Mouse (Mus musculus): ENCODE data around the gene Kyat3. TPM values are rescaled to one million over a fixed set of nuclear protein-coding genes. Genes with fewer than 3 reads are reported as not detected.
"Not testable (repeated sequence)": the region's sequence is repeated elsewhere in the genome, so short reads cannot be mapped to it uniquely, and the experiment has no call there.

The Kyat3 gene
- total RNA-seq (2021): 26.6 and 31.6 TPM in 2 replicates
- long read RNA-seq, full-length matches to known transcripts: 22 of 173 reads
- long read RNA-seq, partial matches to known transcripts: 13 of 173 reads
- long read RNA-seq, other reads (novel, unspliced or antisense): 138 of 173 reads

DNA sequence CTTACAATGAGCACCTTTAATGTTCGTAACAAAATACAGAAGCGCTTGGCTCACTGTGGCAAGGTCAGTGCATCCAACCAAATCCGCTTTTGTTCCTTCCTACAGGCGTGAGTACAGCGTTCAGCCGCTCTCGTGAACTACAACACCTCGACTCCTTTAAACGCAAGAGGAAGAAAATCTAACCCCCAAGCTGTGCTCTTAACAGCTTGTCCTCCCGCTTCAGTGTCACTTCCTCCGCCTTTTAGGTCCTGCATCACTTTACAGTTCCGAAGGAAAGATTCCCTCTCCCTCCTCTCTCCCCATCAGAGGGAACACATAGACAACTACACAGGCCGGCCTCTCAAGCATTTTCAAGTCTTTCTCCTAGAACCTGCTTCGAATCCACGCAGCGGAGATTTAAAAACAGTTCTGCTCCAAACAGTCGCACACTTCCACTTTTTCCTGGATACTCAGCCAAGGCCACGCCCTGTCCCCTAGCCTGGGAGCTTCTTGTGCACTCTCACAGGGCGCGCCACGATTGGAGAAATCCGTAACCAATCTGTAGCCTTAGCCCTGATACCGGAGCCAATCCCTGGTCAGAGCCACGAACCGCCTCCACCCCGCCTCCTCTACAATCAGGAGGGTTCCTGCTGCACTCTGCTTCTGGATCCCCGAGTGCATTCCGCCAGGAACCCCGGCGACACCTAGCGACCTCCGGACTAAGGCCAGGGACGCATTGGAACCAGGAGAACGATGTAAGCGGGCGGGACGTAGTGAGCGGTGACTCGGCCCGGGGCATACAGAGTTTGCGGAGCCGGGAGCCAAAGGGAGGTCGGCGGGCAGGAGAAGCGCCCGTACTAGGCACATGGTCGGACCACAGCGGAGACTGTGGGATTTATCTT is at the start of gene Kyat3:
Gene Kyat3 (plus strand): TSS at position 610 of the 881 bp plus-strand sequence.
- DNase-seq: peak; percentile 93

DNA sequence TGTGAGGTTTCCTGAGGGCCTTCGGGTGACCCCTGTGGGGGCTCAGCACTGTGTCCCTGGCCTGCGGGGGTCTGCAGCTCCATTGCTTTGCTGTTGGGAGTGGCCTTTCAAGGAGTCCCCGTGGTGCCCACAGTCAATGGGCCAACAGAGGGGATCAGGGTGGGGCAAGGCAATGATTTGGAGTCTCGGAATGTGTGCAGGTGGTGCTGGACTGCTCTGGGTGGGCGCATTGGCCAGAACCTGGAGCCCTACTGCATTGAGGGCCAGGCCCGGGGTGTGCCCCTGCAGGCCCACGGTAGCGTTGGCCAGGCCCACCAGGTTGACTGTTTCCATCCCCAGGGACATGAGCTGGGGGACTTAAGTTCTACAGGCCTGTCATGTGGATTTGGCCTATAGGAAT is 36.1 kb upstream of the Kyat3 start:
- DNase-seq: no peak

DNA sequence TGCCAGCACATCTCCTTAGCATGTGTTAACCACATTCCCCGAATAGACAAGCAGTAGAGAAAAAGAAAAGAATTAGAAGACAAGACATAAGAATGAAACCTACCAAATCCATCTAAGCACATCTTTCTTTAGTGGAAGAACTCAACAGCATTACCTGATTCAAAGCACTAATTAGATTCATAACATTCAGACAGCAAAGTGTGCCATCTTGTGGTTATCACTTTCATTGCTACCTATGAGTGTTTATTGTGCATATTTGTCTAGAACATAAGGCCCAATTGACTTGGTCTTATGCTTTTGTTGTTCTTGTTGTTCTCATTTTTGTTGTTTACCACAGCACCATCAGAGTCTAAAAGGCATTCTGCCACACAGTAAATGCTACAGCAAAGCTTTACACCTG is 26.2 kb upstream of the Kyat3 start:
- no peak for DNase-seq

DNA sequence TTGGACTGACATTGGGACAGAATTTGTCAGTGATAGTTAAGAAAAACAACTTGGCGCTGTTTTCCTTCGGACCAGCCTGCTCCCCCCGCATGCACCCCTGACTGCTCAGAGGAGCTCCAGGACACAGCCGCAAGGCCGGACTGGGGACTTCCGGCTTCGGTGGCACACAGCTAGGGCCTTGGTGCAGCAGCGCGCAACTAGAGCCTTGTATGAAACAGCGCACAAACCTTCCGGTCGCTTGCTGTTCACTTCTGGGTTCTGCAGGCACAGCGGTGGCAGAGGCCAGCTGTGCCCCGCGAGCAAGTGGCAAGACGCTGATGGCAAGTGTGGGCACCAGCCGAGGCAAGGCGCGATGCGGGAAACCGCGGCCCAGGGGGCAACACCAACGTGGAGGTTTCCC is 12.9 kb upstream of the Kyat3 start:
- DNase-seq: no peak

DNA sequence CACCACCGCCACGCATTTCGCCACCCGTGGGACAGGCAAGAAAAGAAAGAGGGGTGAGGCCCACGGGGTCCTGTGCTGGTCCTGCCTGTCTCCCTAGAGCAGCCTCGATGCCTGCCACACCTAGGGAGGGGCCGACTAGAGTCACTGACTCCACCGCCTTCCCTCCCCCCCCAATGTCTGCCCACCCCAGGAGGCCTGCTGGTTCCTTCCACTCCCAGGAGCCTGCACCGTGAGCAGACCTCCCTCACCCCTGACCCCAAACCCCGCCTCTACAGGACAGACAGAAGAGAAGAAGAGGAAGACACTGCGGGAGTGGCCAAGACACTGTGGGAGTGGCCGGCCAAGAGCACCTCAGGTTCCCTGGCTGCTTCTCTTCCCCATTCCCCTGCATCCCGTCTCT is 12.5 kb upstream of the Kyat3 start:
- DNase-seq: no peak

DNA sequence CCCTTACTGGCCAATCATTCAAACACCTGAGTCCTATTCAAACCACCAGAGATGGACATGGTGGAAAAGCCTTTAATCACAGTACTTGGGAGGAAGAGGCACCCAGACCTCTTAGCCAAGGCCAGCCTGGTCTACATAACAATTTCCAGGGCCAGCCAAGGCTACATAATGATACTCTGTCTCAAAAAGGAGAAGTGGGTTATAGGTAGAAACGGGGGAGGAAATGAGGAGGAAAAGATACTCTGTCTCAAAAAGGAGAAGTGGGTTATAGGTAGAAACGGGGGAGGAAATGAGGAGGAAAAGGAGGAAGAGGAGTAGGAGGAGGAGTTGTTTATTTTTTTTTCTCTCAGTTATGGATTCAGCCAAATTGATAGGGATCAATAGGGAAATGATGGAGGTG is 4.3 kb upstream of the Kyat3 start:
- DNase-seq: no peak

DNA sequence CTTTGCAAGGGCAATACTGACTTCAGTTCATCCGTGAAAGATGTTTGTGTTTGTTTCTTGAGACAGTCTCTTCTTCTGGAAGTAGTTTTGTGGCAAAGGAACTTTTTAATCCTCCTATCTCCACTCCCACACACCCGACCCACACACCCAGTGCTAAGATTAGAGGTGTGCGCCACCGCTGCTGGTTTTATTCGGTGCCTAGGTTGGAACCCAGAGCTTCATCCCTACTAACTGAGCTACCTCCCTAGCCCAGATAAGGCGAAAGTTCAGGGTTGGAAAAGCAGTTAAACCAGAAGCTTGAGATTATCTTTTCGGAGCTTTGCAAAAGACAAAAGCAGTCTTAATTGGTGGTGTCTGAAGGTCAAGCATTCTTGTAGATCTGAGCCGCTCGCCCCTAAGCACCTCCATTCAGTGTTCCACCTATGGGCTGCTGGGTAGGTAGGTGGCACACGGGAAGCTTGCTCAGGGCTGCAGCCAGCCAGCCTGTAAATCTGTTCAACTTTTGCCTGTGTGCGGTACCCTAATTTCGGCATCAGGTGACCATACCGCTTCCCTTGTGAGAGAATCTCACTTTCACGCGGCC is 647 bp downstream of the Kyat3 start:
- no peak for DNase-seq

DNA sequence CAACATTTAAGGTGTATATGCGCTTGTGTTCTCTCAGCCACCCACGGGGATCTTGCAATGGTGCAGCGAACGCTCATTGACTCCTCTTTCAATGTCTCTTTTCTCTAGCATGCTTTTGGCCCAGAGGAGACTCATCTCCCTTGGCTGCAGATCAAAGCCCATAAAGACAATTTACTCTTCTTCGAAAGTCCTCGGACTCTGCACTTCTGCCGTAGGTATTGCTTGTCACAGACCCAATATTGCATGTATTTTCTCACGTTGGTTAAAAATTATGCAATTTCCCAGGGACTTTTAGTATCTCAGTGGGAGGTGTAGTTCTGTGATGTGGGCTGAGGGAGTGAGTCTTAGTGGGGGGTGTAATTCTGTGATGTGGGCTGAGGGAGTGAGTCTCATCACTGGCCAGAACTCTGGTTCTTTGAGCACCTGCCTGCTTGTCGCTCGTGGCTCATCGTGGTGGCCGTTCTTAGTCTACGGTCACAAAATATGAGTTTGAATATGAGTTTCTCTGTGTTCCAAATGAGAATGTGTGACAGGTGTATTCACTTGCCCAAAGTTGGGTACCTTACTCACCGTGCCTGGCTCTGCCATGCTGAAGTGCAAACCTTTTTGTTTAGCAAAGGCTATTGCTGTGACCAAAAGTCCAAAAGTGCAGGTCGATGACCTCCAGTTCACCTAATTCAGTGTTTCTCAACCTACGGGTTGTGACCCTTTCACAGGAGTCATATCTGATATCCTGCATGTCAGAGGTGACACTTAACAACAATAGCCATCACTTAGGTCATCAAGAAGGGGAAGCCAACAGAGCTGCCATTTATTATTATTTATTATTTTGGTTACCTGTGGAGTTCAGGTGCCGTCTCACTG is 6.0 kb downstream of the Kyat3 start:
- no peak for DNase-seq

DNA sequence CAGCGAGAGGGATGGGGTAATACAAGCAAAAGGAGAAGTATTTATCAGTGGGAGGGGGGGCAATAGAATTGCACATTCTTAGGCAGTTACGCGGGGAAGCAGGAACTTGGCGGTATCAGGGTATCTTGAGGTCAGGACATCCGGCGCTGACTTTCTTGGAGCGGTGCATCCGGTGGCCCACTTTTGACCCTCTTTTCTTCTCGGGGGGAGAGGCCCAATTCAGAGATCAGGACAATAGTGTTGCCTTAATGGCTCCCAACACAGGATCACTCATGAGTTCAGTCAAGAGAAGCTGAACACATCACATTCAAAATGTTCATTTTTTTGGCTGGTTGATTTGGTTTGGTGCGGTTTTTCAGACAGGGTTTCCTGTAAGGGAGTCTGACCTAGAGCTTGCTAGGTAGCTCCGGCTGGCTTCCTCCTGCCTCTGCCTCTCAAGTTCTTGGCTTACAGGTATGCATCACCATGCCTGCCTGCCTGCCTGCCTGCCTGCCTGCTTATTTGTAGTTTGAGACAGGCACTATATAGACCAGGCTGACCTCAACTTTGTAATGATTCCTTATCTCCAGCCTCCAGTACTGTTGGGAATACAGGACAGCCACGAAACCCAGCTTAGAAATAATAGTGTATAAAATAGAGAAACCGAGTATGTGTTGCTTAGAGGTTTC is 7.5 kb downstream of the Kyat3 start:
- not testable (repeated sequence) for DNase-seq

DNA sequence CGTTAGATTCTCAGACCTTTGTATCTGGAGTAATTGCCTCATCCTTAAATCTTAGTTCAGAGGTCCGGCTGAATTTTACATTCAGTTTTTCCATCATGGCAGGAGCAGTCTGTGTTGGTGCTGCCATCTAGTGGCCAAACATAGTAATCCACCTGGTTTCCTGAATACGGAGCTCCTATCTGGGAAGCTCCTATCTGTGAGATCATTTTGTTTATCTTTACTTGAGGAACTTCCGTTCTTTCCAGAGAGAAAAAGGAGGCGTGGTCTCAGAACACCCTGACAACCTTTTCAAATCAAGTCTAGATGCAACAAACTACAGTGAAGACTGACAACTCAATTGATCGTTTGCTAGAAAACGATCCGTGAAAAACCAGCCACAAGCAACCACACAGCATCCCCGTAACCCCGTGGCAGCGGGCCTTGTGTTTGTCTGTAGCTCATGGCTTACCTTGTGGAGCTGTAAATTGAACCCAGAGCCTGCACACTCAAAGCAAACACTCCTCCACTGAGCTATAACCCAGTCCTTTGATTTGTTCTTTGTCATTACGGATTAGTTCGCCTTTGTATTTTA is 8.1 kb downstream of the Kyat3 start:
- peak; percentile 56 for DNase-seq

DNA sequence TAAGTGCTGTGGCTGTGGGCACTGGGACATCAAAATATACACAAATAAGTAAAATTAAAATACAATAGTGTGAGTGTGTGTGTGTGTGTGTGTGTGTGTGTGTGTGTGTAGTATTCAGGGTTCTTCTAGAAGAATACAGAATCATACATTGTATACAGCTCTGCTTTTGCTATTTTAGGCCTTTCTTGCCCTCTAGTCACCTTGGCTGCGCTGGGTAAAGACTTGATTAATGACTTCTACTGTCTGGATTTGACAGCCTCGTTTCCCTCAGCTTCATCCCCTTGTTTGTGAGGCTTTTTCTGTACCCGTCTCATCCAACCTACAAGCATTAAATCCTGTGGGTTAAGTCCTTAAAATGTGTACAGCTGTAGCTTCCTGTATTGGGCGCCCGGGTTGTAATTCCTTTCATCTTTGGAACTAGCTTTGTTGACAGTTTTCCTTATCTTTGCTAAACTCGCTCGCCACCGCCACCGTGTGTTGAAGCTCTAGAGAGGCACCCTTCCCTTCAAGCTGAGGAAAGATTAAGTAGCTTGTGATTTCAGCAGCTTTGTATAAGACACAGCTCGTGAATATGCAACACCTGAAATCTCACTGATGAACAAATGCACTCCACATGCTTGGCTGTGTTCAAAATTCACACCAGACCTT is 9.6 kb downstream of the Kyat3 start:
- DNase-seq: peak; percentile 71

DNA sequence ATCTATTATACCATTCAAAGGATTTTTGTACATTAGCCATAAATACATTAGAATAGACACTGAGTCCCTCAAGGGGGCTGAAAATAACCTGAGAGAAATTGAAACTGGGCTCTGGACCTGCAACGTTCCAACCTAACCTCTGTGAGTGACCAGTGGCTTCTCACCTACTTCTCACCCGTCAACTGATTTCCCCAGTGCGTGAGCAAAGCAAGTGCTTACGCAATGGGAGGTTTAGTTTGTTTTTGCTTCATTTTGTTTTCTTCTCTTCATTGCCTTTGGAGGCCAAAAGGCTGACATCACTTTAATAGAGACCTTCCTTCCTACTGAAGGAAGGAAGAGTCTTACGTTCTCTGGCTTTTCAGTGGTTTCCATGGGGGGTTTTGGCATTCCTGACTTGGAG is 10.5 kb downstream of the Kyat3 start:
- DNase-seq: no peak

DNA sequence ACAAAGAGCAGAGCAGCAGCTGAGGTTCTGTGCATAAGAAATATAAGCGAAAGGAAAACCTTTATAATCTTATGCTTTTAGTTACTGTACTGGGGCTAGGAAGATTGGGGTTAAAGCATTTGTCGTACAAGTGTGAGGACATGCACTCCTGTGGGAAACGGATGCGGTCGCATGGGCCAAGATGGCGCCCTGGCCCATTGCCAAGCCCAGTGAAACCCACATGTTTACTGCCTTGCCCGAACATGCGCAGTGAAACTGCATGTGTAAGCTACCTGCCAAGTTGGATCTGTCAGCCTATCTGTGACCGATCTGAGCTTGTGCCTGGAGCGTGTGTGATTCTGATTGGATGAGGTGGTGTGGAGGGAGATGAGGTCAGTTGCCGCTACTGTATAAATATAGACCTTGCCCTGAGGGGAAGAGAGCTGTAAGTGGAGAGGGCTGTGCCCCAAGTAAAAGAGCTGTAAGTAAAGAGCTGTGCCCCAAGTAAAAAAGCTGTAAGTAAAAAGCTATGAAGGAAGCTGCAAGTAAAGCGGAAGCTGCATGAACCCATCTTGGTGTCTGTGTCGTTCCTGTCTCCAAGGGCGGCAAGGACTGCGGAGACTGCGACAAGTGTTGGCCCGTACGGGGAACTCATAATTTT is 11.7 kb downstream of the Kyat3 start:
- DNase-seq: not testable (repeated sequence)

DNA sequence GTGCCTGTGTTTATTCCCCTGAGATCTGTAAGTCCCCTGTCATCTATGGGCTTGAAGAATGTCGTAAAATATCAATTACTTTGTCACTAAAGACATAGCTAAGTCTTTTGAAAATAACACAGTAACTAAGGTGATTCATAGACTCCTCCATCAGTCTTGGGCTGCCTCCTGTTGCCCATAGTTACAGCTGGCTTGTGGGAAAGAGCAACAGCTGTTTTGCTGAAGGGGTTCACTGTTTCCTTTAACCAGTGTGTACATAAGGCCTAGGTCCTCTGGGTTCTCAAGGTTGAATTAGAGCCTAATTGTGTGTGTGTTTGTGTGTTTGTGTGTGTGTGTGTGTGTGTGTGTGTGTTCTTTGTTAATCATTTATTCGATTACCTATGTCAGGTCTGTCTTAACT is 24.6 kb downstream of the Kyat3 start:
- no peak for DNase-seq

DNA sequence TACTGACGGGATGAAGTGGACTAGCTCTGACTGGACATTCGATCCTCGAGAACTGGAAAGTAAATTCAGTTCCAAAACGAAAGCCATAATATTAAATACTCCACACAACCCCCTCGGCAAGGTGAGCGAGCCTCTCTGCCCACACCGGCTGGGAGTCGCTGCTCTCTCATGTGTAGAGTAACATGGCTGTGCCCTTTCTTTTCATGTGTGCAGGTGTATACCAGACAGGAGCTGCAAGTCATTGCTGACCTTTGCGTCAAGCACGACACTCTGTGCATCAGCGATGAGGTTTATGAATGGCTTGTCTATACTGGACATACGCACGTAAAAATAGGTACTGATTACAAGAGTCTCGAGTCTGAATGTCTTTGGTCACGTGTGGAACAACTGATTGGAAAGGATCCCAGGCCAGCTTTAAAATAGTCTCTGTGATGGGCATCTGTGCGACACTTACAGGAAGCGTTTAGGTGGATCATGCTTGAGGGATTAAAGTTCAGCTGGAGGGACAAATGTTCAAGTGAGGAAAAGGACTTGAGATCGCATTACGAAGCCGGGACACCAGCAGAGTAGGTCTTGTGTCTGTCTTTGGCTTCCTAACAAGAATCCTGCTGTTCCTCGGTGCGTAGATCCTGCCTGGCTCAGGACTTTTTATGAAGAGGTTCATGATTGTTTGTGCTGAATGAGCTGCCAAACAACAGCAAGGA is 25.3 kb downstream of the Kyat3 start:
- DNase-seq: no peak

DNA sequence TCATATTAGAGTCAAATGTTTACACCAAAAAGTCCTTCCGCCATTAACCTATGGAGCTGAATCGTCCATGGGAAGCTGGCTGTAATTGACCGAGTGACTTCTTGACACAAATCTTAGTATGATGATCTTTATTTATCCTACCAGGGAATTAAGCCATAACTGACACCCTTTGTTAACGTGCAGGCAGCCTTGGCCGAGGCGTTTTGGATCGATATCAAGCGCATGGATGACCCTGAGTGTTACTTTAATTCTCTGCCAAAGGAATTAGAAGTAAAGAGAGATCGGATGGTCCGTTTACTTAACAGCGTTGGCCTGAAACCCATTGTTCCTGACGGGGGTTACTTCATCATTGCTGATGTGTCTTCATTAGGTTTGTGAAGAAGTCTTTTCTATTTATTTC is 33.4 kb downstream of the Kyat3 start:
- DNase-seq: no peak

DNA sequence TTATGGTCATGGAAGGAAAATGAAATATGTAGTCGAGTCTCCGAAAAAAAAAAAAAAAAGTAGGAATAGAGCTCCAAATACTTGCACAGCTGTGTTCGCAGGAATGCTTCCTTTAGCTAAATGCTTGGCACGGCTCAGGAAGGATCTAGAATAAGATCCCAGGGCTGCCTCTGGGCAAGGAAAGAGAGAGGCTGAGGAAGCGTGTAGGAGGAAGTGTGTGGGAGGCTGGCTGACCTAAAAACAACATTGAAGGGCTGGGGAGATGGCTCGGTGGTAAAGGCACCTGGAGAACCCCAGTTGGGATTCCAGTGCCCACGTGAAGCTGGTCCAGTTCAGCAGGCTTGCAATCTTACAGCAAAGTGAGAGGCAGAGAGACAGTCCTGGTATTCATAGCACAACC is 40.0 kb downstream of the Kyat3 start:
- no peak for DNase-seq

DNA sequence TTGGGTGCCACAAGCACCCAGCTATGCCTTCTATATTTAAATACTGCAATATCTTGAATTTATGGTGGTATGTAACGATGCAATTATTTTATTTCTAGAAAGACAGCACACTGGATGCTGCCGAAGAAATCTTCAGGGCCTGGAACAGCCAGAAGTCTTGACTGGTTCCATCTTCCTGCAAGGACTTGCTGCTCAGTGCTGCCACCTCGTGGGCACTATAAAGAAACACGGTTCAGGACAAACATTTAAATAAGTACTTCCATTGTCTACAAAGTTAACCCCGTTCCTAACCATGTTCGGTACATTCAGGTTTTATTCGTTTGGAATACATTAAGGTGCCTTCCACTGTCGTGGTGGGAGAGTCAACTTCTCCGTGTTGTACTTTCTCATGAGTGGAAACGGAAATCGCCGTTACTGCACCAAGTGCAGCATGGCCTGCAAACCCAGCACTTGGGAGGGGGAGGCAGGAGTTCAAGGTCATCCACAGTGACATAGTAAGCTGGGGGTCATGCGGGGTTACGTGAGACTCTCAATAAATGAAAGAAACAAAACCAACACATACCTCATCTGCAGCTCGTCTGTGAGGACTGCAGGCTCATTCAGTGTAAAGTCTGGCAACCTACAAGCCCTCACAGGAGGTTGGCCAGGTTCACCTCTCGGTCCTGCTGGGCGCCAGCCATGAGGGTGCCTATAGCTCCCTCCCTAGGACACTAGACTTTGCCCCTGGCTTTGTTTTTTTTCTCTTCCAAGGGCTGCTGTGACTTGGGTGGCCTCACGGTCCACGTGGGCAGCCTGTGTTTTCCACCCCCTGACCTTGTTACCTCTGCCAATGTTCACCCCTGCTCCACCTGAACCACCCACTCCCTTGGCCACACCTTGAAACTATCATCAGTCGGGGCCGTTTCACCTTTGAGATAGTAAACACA is 43.4 kb downstream of the Kyat3 start:
- peak; percentile 43 for DNase-seq

DNA sequence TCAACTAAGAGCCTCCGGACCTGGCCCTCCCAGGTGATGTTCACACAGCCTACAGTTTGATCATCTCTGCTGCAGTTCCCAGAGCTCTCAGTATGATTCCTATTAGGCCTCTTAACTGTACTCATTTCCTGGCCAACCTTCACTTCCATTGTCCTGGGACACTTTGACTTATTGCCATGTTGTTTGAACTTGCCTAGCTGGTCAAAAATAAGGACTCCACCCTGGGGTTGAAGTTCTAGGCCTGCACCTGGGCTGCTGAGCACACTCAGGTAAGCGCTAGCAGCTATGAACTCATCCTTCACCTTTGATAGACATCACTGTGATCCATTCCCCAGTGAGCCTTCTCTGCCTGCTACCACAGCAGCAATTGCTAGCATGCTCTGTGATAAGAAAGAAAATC is 44.2 kb downstream of the Kyat3 start:
- no peak for DNase-seq
